Mouse (Mus musculus) bone marrow, adult 2 months (tissue): ENCODE results near the gene E130114P18Rik. TPM values are rescaled to one million over a fixed set of nuclear protein-coding genes. Genes with fewer than 3 reads are reported as not detected.

Experiments used
- H3K27ac ChIP-seq: fragments of 200-500 bp; 2 replicates; pipeline ENCODE4 v1.5.1; 2012; ENCODE audit warnings: low read depth, mild to moderate bottlenecking, control low read depth, inconsistent platforms, low read length; ENCODE audit not compliant: control insufficient read depth, poor library complexity, insufficient read depth
- H3K4me1 ChIP-seq: fragments of 200-500 bp; 2 replicates; pipeline ENCODE4 v1.6.1; 2011; ENCODE audit warnings: low read length; ENCODE audit not compliant: control insufficient read depth, insufficient read depth
- H3K4me3 ChIP-seq: fragments of 200-500 bp; replicated peaks from 2 replicates; pipeline ENCODE3; 2011; ENCODE audit warnings: mild to moderate bottlenecking, low read depth, low read length, control low read depth; ENCODE audit not compliant: control insufficient read depth
- CTCF ChIP-seq: fragments of 200-500 bp; IDR thresholded peaks from 2 replicates; pipeline ENCODE4 v1.5.1; 2011; ENCODE audit warnings: low read length, control low read depth; ENCODE audit not compliant: control insufficient read depth, insufficient read depth
- POLR2A ChIP-seq: fragments of 200-500 bp; IDR thresholded peaks from 2 replicates; pipeline ENCODE4 v1.6.1; 2011; ENCODE audit warnings: low read depth, mild to moderate bottlenecking, control low read depth, low read length, borderline replicate concordance; ENCODE audit not compliant: control insufficient read depth
- WGBS: fragments of 180-500 bp; shearing (Covaris S2); methylation state at CpG from one replicate; pipeline ENCODE4 v1.1.7; 2018; 5-methylcytosine and 5-hydroxymethylcytosine counted together
- polyA plus RNA-seq: library from polyadenylated mRNA; stranded (reverse); fragments of >200 nt; gene quantifications from 2 replicates; pipeline ENCODE4 v1.2.4, GENCODE M21; 2011; ENCODE audit warnings: low replicate concordance; ENCODE audit not compliant: missing spikeins, insufficient read depth, insufficient read length

Gene E130114P18Rik
- polyA plus RNA-seq, 1 experiment: not detected

GRCm38 (mm10) chr4:97607169-97607568, 170.7 kb downstream of the E130114P18Rik start:
- 86% methylated on average over 1 of the region's 1 CpGs for WGBS
- no peak overlapping the region for H3K4me3 ChIP-seq
- TF ChIP-seq POLR2A: no peak
- no peak for TF ChIP-seq CTCF

DNA sequence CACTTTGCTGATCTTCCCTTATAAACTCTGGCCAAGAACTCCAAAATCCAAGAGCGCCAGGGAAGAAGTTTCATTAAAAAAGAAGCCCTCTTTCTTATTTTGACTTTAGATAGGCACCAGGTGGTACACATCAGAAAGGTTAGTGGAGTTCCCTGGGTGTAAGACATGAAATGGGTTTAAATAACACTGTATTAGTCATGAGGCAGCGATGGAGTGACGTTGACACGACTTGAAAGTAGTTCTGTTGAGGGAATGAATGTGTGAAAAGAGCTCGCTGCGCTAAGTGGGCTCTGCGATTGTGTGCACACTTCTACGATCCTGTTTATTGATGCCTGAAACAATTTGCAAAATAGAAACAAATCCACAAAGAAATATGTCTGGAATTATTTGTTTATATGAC, 171.4 kb downstream of the E130114P18Rik start:
- WGBS: 89% methylated on average over 8 of the region's 8 CpGs
- Histone ChIP-seq H3K27ac (no peak overlapping the region), H3K4me1 (peaks cover 1% of the 10 kb centered on the region), H3K4me3 (no peak overlapping the region)
- TF ChIP-seq POLR2A: no peak
- no peak for TF ChIP-seq CTCF

More at GRCm38 (mm10) chr4:97607169-97607568, 170.7 kb downstream of the E130114P18Rik start:
- Histone ChIP-seq H3K4me1 (peaks cover 1% of the 10 kb centered on the region), H3K27ac (no peak overlapping the region)

- no peak overlapping the region for H3K4me3 ChIP-seq
- WGBS: 34% methylated on average over 4 of the region's 4 CpGs
- no peak for TF ChIP-seq CTCF
- no peak for TF ChIP-seq POLR2A
These were observed 175.3 kb downstream of the E130114P18Rik start for GRCm38 (mm10) chr4:97602579-97602978.

GRCm38 (mm10) chr4:97600875-97601835, 176.7 kb downstream of the E130114P18Rik start:
- Histone ChIP-seq H3K4me3 (no peak overlapping the region), H3K27ac (no peak overlapping the region), H3K4me1 (peaks cover 1% of the 10 kb centered on the region)
- WGBS: 50% methylated on average over 8 of the region's 8 CpGs
- TF ChIP-seq POLR2A (no peak), CTCF (no peak)

More at GRCm38 (mm10) chr4:97602579-97602978, 175.3 kb downstream of the E130114P18Rik start:
- H3K27ac ChIP-seq: no peak overlapping the region
- H3K4me1 ChIP-seq: peaks cover 1% of the 10 kb centered on the region

DNA sequence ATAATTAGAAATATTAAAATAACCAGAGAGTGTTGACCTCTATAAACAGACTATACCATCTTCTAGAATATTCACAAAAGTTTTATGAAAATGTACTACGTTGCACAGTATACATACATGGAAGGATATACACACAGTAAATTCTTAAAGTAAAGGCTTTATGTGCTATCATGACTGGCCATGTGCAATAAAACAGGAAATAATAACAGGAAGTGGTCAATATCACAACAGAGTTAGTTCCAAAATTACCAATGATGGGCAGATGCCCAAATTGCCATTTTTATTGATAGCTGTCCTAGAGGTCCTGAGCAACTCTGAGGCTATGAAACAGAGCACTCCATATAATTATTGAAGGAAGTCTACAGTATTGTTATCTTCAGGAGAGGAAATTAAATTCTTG, 180.4 kb downstream of the E130114P18Rik start:
- Histone ChIP-seq H3K27ac (no peak overlapping the region), H3K4me3 (no peak overlapping the region), H3K4me1 (no peaks in the 10 kb centered on the region)
- TF ChIP-seq CTCF (no peak), POLR2A (no peak)
- 75% methylated on average over 1 of the region's 1 CpGs for WGBS

DNA sequence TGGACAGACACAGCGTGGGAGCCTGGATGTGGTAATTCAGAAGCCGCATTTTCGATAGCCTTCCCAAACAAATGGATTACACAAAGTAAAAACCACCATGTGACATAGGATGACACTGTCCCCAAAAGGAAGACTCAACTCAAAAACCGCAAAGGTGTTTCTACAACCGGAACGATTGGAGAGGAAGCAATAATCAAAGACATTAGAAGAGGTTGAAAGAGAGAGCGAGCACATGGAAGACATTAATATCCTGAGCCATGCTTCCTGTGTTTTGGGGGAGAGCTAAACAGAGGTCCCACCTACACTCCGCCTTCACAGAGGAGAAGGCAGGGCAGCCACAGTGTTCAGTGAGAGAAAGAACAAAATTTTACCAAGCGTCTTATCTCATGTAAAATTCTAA, 181.5 kb downstream of the E130114P18Rik start:
- Histone ChIP-seq H3K4me1 (no peaks in the 10 kb centered on the region), H3K27ac (no peak overlapping the region), H3K4me3 (no peak overlapping the region)
- 87% methylated on average over 9 of the region's 9 CpGs for WGBS
- no peak for TF ChIP-seq CTCF

DNA sequence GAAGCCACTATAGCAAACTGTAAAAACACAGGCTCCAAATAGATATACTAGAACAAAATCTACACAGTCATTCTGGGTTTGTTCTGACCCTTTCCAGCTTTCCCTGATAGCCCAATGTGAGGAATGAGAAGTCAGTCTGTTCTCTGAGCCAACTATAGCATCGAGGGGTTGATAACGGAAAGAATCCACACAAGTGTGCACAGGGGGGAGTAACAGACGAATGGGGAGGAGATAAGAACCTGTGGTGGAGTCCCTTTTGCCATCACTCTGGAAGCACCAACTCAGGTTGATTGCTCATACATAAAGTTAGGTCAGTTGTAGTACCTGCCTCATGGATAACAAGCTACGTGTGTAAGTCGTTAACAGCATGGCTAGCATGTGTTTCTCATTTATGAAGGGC, 184.0 kb downstream of the E130114P18Rik start:
- H3K27ac ChIP-seq: no peak overlapping the region
- TF ChIP-seq POLR2A (no peak), CTCF (no peak)
- H3K4me1 ChIP-seq: no peaks in the 10 kb centered on the region
- H3K4me3 ChIP-seq: no peak overlapping the region
- 71% methylated on average over 5 of the region's 5 CpGs for WGBS

DNA sequence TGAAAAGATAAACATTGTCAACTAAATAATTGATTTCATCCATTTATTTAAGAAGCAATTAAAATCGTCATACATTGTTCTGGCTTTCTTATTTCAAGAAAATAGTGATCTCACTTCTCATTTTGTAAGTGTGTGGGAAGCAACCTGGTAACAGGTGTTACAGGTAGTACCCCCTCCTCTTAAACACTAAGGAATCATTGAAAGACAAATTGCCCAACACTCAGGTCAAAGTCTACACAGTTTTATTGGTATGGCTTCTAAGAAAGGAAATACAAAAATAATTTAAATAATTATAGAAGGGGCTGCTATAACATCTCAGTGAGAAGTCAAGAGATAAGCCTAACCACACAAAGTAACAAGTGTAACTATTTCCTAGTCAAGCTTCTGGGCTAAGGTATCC, 188.1 kb downstream of the E130114P18Rik start:
- no peaks in the 10 kb centered on the region for H3K4me1 ChIP-seq
- no peak overlapping the region for H3K27ac ChIP-seq
- TF ChIP-seq POLR2A: no peak
- TF ChIP-seq CTCF: no peak
- no peak overlapping the region for H3K4me3 ChIP-seq
- 67% methylated on average over 1 of the region's 1 CpGs for WGBS

- Histone ChIP-seq H3K4me3 (no peak overlapping the region), H3K27ac (no peak overlapping the region), H3K4me1 (no peaks in the 10 kb centered on the region)
- WGBS: 55% methylated on average over 9 of the region's 9 CpGs
- TF ChIP-seq POLR2A: no peak
- no peak for TF ChIP-seq CTCF
These were observed 190.4 kb downstream of the E130114P18Rik start for GRCm38 (mm10) chr4:97587412-97588010.
